Comparison of ENCODE assay signal across 23 mouse cellular contexts in the genomic region with DNA sequence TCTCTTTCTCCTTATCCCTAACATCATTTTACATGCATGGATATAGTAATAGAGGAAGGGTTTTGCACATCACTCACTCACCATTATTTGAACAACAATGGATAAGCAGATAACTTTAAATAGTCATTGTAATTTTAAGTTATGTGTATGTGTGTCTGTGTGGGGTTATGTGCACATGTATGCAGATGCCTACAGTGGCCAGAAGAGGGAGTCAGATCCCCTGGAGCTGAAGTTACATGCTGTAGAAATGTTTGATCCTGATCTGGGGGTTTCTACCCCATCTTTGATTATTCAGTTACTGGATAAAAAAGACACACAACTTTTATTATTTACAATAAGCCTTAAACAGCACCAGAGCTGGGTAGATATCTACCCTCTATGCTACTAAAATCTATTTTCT.
A peak's percentile ranks its signal among the peaks of the same experiment; 100 is the strongest.
DNase-seq lines count a peak whose midpoint lies in the region; ATAC-seq and TF ChIP-seq lines count a peak whose summit lies in the region.
"Had no signal": no experiment of that assay in that cellular context is flagged by ENCODE, and none has a peak within 500 bp of the region (broad histone marks: within the 10 kb centered on the region; RNA-seq: fewer than 3 reads in every experiment).

No protein-coding gene starts in this region.

- DNase-seq in kidney, postnatal 0 days (ENCODE audit: low spot score), result no peak
- DNase-seq in R1 (ENCODE audit: low read depth, low spot score), result peak; percentile 64
- no peak for DNase-seq in cerebellum, adult 2 months
- DNase-seq: adrenal gland, adult 2 months; adrenal gland, postnatal 14 days; cerebellum, adult 11 months; cerebellum, adult 8-10 months; cerebellum, postnatal 10 days; cerebellum, postnatal 36 days; embryo, embryonic 11 days; gastrocnemius, postnatal 25 days had no signal

- no peak for ATAC-seq in kidney, postnatal 0 days (replicated peaks; ENCODE audit: low FRiP score, low read depth)
- no peak for ATAC-seq in kidney, embryonic 16.5 days (ENCODE audit: low FRiP score, low TSS enrichment)
- ATAC-seq in intestine, embryonic 16.5 days, result no peak
- ATAC-seq: CD4-positive, CD25-positive, alpha-beta regulatory T cell, adult 4 months; forebrain, embryonic 15.5 days had no signal

- no peak for TF ChIP-seq POLR2A in cerebellum, adult 2 months (IDR thresholded peaks at IDR 0.05; ENCODE audit: borderline replicate concordance, insufficient read depth, low read length)

- no peak overlapping the region for H3K4me2 ChIP-seq in kidney, postnatal 0 days (ENCODE audit: low read length)
- no peak overlapping the region for H3K4me2 ChIP-seq in kidney, embryonic 16.5 days (replicated peaks; ENCODE audit: low read depth, low read length)
- H3K4me2 ChIP-seq in intestine, embryonic 16.5 days (ENCODE audit: low read depth, low read length), result no peak overlapping the region
- H3K4me2 ChIP-seq: embryonic facial prominence, embryonic 13.5 days; forebrain, embryonic 12.5 days; forebrain, embryonic 15.5 days; heart, embryonic 11.5 days; hindbrain, embryonic 12.5 days; hindbrain, embryonic 15.5 days had no signal

- no peaks in the 10 kb centered on the region for H3K27me3 ChIP-seq in kidney, postnatal 0 days (ENCODE audit: insufficient read depth, low read length)
- H3K27me3 ChIP-seq in kidney, embryonic 16.5 days (ENCODE audit: insufficient read depth, low read length), result no peaks in the 10 kb centered on the region
- H3K27me3 ChIP-seq in E14TG2a.4 (ENCODE audit: insufficient read depth, low read length), result no peaks in the 10 kb centered on the region
- H3K27me3 ChIP-seq in cerebellum, adult 2 months (ENCODE audit: control insufficient read depth, insufficient read depth, low read length), result no peaks in the 10 kb centered on the region
- no peaks in the 10 kb centered on the region for H3K27me3 ChIP-seq in intestine, embryonic 16.5 days (replicated peaks; ENCODE audit: control insufficient read depth, insufficient read depth, low read length)
- H3K27me3 ChIP-seq: embryonic facial prominence, embryonic 13.5 days; forebrain, embryonic 12.5 days; forebrain, embryonic 15.5 days; hindbrain, embryonic 12.5 days; hindbrain, embryonic 15.5 days had no signal

- no peaks in the 10 kb centered on the region for H3K4me1 ChIP-seq in kidney, postnatal 0 days (replicated peaks; ENCODE audit: insufficient read depth, low read length)
- H3K4me1 ChIP-seq in kidney, embryonic 16.5 days (ENCODE audit: insufficient read depth, low read length), result peaks cover 15% of the 10 kb centered on the region
- H3K4me1 ChIP-seq in E14TG2a.4 (replicated peaks; ENCODE audit: low read depth, low read length), result peaks cover 29% of the 10 kb centered on the region
- H3K4me1 ChIP-seq in cerebellum, adult 2 months (ENCODE audit: control insufficient read depth, insufficient read depth, low read length), result no peaks in the 10 kb centered on the region
- H3K4me1 ChIP-seq in intestine, embryonic 16.5 days (ENCODE audit: control insufficient read depth, insufficient read depth, low read length), result 0 out of 2 replicates have a peak, but pooled peaks cover 10% of the 10 kb centered on the region

- no peak overlapping the region for H3K27ac ChIP-seq in kidney, postnatal 0 days
- H3K27ac ChIP-seq in kidney, embryonic 16.5 days (ENCODE audit: low read length), result no peak overlapping the region
- no peak overlapping the region for H3K27ac ChIP-seq in cerebellum, adult 2 months (ENCODE audit: insufficient read depth, low read length)
- H3K27ac ChIP-seq in intestine, embryonic 16.5 days (ENCODE audit: low read length), result no peak overlapping the region
- H3K27ac ChIP-seq: embryonic facial prominence, embryonic 10.5 days; embryonic facial prominence, embryonic 13.5 days; forebrain, embryonic 12.5 days; forebrain, embryonic 15.5 days; hindbrain, embryonic 12.5 days; hindbrain, embryonic 15.5 days had no signal

- peak; percentile 13; the same call in 1 of the 2 replicates for TF ChIP-seq CTCF in kidney, postnatal 0 days (IDR thresholded peaks at IDR 0.05; ENCODE audit: low read depth)
- TF ChIP-seq CTCF in E14TG2a.4 (conservative IDR thresholded peaks at IDR 0.05; ENCODE audit: low read length), result peak; percentile 59
- no peak for TF ChIP-seq CTCF in cerebellum, adult 2 months (IDR thresholded peaks at IDR 0.05; ENCODE audit: borderline replicate concordance, insufficient read depth, low read depth, low read length)

- H3K4me3 ChIP-seq in kidney, postnatal 0 days (replicated peaks; ENCODE audit: low read depth, low read length), result no peak overlapping the region
- H3K4me3 ChIP-seq in kidney, embryonic 16.5 days (ENCODE audit: low read length), result no peak overlapping the region
- H3K4me3 ChIP-seq in E14TG2a.4 (replicated peaks; ENCODE audit: low read length), result no peak overlapping the region
- no peak overlapping the region for H3K4me3 ChIP-seq in cerebellum, adult 2 months (replicated peaks; ENCODE audit: insufficient read depth, low read depth, low read length)
- H3K4me3 ChIP-seq in intestine, embryonic 16.5 days (ENCODE audit: low read length), result no peak overlapping the region
- H3K4me3 ChIP-seq: embryonic facial prominence, embryonic 10.5 days; embryonic facial prominence, embryonic 13.5 days; erythroblast, embryonic 14.5 days; forebrain, embryonic 12.5 days; forebrain, embryonic 15.5 days; hindbrain, embryonic 12.5 days; hindbrain, embryonic 15.5 days had no signal

- H3K9ac ChIP-seq in kidney, postnatal 0 days (ENCODE audit: low read depth, low read length), result no peak overlapping the region
- no peak overlapping the region for H3K9ac ChIP-seq in kidney, embryonic 16.5 days (replicated peaks; ENCODE audit: low read length)
- no peak overlapping the region for H3K9ac ChIP-seq in intestine, embryonic 16.5 days (ENCODE audit: low read depth, low read length)
- H3K9ac ChIP-seq: embryonic facial prominence, embryonic 13.5 days; forebrain, embryonic 12.5 days; forebrain, embryonic 15.5 days; hindbrain, embryonic 12.5 days; hindbrain, embryonic 15.5 days had no signal

- H3K36me3 ChIP-seq in kidney, postnatal 0 days (ENCODE audit: insufficient read depth, low read length), result no peaks in the 10 kb centered on the region
- H3K36me3 ChIP-seq in kidney, embryonic 16.5 days (ENCODE audit: insufficient read depth, low read length), result no peaks in the 10 kb centered on the region
- H3K36me3 ChIP-seq in E14TG2a.4 (ENCODE audit: insufficient read depth, low read length), result no peaks in the 10 kb centered on the region
- H3K36me3 ChIP-seq in intestine, embryonic 16.5 days (ENCODE audit: control insufficient read depth, insufficient read depth, low read length), result no peaks in the 10 kb centered on the region
- H3K36me3 ChIP-seq: embryonic facial prominence, embryonic 13.5 days; forebrain, embryonic 12.5 days; forebrain, embryonic 15.5 days; hindbrain, embryonic 12.5 days; hindbrain, embryonic 15.5 days had no signal

- H3K9me3 ChIP-seq in kidney, postnatal 0 days (replicated peaks; ENCODE audit: low read length), result no peaks in the 10 kb centered on the region
- 0 out of 2 replicates have a peak, but pooled peaks cover 3% of the 10 kb centered on the region for H3K9me3 ChIP-seq in kidney, embryonic 16.5 days (ENCODE audit: low read length)
- no peaks in the 10 kb centered on the region for H3K9me3 ChIP-seq in E14TG2a.4 (ENCODE audit: low read length)
- no peaks in the 10 kb centered on the region for H3K9me3 ChIP-seq in intestine, embryonic 16.5 days (ENCODE audit: control insufficient read depth, low read length)
- H3K9me3 ChIP-seq: embryonic facial prominence, embryonic 10.5 days; embryonic facial prominence, embryonic 13.5 days; forebrain, embryonic 12.5 days; forebrain, embryonic 15.5 days; hindbrain, embryonic 12.5 days; hindbrain, embryonic 15.5 days had no signal
